Mouse (Mus musculus) small intestine, adult 2 months (tissue): ENCODE measurements around the gene Aasdh.
"Not testable (repeated sequence)": the region's sequence is repeated elsewhere in the genome, so short reads cannot be mapped to it uniquely, and the experiment has no call there.

Experiments used
- CTCF ChIP-seq: fragments of 200-500 bp; IDR thresholded peaks from 2 replicates; pipeline ENCODE4 v1.5.1; 2012; ENCODE audit warnings: low read depth, mild to moderate bottlenecking, control low read depth, inconsistent platforms, low read length, moderate library complexity, mixed read lengths; ENCODE audit not compliant: insufficient replicate concordance, insufficient read length; ENCODE audit errors: extremely low read depth
- POLR2A ChIP-seq: fragments of 200-500 bp; IDR thresholded peaks from 2 replicates; pipeline ENCODE4 v1.6.1; 2012; ENCODE audit warnings: low read depth, mild to moderate bottlenecking, control low read depth, inconsistent platforms, low read length, moderate library complexity

- not testable (repeated sequence) for TF ChIP-seq POLR2A, CTCF
Observed at GRCm38 (mm10) chr5:76912522-76912921, 7.2 kb upstream of the Aasdh start.
